Mouse (Mus musculus): ENCODE measurements around the gene Gng3. TPM values are rescaled to one million over a fixed set of nuclear protein-coding genes. Genes with fewer than 3 reads are reported as not detected.

Gene Gng3
- polyA plus RNA-seq, 1 experiment from 2014 or later = 0.62 TPM

GRCm38 (mm10) chr19:8798947-8799315, 40.1 kb downstream of the Gng3 start:
- peaks cover 45% of the 10 kb centered on the region for H3K4me1 ChIP-seq
- ATAC-seq = no peak
- H3K36me3 ChIP-seq = peaks cover 25% of the 10 kb centered on the region
- peak overlapping the region; percentile 76 for H3K4me3 ChIP-seq
- H3K27ac ChIP-seq = no peak overlapping the region
- no peaks in the 10 kb centered on the region for H3K9me3 ChIP-seq (replicated peaks)
- peak overlapping the region; percentile 74; the same call in 1 of the 2 replicates for H3K9ac ChIP-seq
- H3K4me2 ChIP-seq = peak overlapping the region; percentile 81
- no peaks in the 10 kb centered on the region for H3K27me3 ChIP-seq (replicated peaks)

- WGBS (ENCODE audit: insufficient replicate concordance) = under 1% methylated on average over 25 of the region's 25 CpGs
- ATAC-seq = peak; percentile 64
Observed at GRCm38 (mm10) chr19:8798264-8798946, 40.6 kb downstream of the Gng3 start, which contains the start of gene Polr2g. Gene Polr2g (minus strand): TSS chr19:8798577.

GRCm38 (mm10) chr19:8790171-8790570, 48.8 kb downstream of the Gng3 start:
- Histone ChIP-seq H3K9me3 (replicated peaks) (peaks cover 9% of the 10 kb centered on the region; the same call in 1 of the 2 replicates), H3K4me2 (no peak overlapping the region), H3K9ac (no peak overlapping the region), H3K4me1 (peaks cover 12% of the 10 kb centered on the region), H3K4me3 (no peak overlapping the region), H3K36me3 (peaks cover 36% of the 10 kb centered on the region), H3K27me3 (replicated peaks) (no peaks in the 10 kb centered on the region), H3K27ac (no peak overlapping the region)
- no peak for ATAC-seq
- WGBS (ENCODE audit: insufficient replicate concordance) = 74% methylated on average over 7 of the region's 7 CpGs

More at GRCm38 (mm10) chr19:8798264-8798946, 40.6 kb downstream of the Gng3 start, which contains the start of gene Polr2g:
- Histone ChIP-seq H3K36me3 (peaks cover 30% of the 10 kb centered on the region), H3K27ac (peak within 1 kb of the TSS; percentile 72), H3K9ac (peak within 1 kb of the TSS; percentile 74), H3K4me1 (peaks cover 40% of the 10 kb centered on the region), H3K4me3 (peak within 1 kb of the TSS; percentile 76), H3K27me3 (replicated peaks) (no peaks in the 10 kb centered on the region), H3K4me2 (peak within 1 kb of the TSS; percentile 81), H3K9me3 (replicated peaks) (peaks cover 4% of the 10 kb centered on the region; the same call in 1 of the 2 replicates)

- Histone ChIP-seq H3K4me3 (no peak overlapping the region), H3K9me3 (replicated peaks) (peaks cover 9% of the 10 kb centered on the region; the same call in 1 of the 2 replicates), H3K4me1 (peaks cover 17% of the 10 kb centered on the region), H3K9ac (no peak overlapping the region), H3K4me2 (no peak overlapping the region), H3K27ac (0 out of 2 replicates have a peak overlapping the region, but pooled peaks have one; percentile 7), H3K27me3 (replicated peaks) (no peaks in the 10 kb centered on the region), H3K36me3 (peaks cover 26% of the 10 kb centered on the region)
- 61% methylated on average over 1 of the region's 1 CpGs for WGBS (ENCODE audit: insufficient replicate concordance)
- ATAC-seq = no peak
Observed at GRCm38 (mm10) chr19:8789171-8789570, 49.8 kb downstream of the Gng3 start.

GRCm38 (mm10) chr19:8788521-8788920, 50.5 kb downstream of the Gng3 start:
- peaks cover 26% of the 10 kb centered on the region for H3K36me3 ChIP-seq
- H3K27me3 ChIP-seq (replicated peaks) = no peaks in the 10 kb centered on the region
- no peak overlapping the region for H3K9ac ChIP-seq
- H3K27ac ChIP-seq = 0 out of 2 replicates have a peak overlapping the region, but pooled peaks have one; percentile 7
- 46% methylated on average over 3 of the region's 3 CpGs for WGBS (ENCODE audit: insufficient replicate concordance)
- peaks cover 6% of the 10 kb centered on the region; the same call in 1 of the 2 replicates for H3K9me3 ChIP-seq (replicated peaks)
- no peak overlapping the region for H3K4me2 ChIP-seq
- peaks cover 17% of the 10 kb centered on the region for H3K4me1 ChIP-seq
- ATAC-seq = no peak
- H3K4me3 ChIP-seq = no peak overlapping the region

Small RNA genes lying within 50 kb of the gene (microRNA-seq; reads per million reads assigned to microRNA genes)
- 1.4 reads per million for gene Mir5136

Other genes starting within 250 kb of the Gng3 start
- 1.6 and 1.7 TPM in 2 replicates for gene Slc22a8, start 247.9 kb downstream of the Gng3 start, polyA plus RNA-seq (2016; fragmentation: Nextera tagmentation; extraction: Ambion mirVana)
- gene Slc22a6, start 221.2 kb downstream of the Gng3 start, polyA plus RNA-seq (2016; fragmentation: Nextera tagmentation; extraction: Ambion mirVana) = not detected in 2 replicates
- not detected in 2 replicates for gene Chrm1, start 175.4 kb downstream of the Gng3 start, polyA plus RNA-seq (2016; fragmentation: Nextera tagmentation; extraction: Ambion mirVana)
- 133 and 141 TPM in 2 replicates for gene Slc3a2, start 115.8 kb downstream of the Gng3 start, polyA plus RNA-seq (2016; fragmentation: Nextera tagmentation; extraction: Ambion mirVana)
- gene Wdr74, start 103.4 kb downstream of the Gng3 start, polyA plus RNA-seq (2016; fragmentation: Nextera tagmentation; extraction: Ambion mirVana) = 87.1 and 95.9 TPM in 2 replicates
- gene 1700092M07Rik, start 98.5 kb downstream of the Gng3 start, polyA plus RNA-seq (2016; fragmentation: Nextera tagmentation; extraction: Ambion mirVana) = 2.1 and 2.3 TPM in 2 replicates
- gene Stx5a, start 97.8 kb downstream of the Gng3 start, polyA plus RNA-seq (2016; fragmentation: Nextera tagmentation; extraction: Ambion mirVana) = 56.2 and 58.4 TPM in 2 replicates
- 116 and 130 TPM in 2 replicates for gene Nxf1, start 82.1 kb downstream of the Gng3 start, polyA plus RNA-seq (2016; fragmentation: Nextera tagmentation; extraction: Ambion mirVana)
- 77.4 and 80.0 TPM in 2 replicates for gene Tmem223, start 68.2 kb downstream of the Gng3 start, polyA plus RNA-seq (2016; fragmentation: Nextera tagmentation; extraction: Ambion mirVana)
- gene Tmem179b, start 64.7 kb downstream of the Gng3 start, polyA plus RNA-seq (2016; fragmentation: Nextera tagmentation; extraction: Ambion mirVana) = 99.1 and 104 TPM in 2 replicates
- gene Taf6l, start 52.8 kb downstream of the Gng3 start, polyA plus RNA-seq (2016; fragmentation: Nextera tagmentation; extraction: Ambion mirVana) = 21.8 and 23.1 TPM in 2 replicates
- gene Polr2g, start 40.6 kb downstream of the Gng3 start, polyA plus RNA-seq (2016; fragmentation: Nextera tagmentation; extraction: Ambion mirVana) = 105 and 110 TPM in 2 replicates
- 2.3 and 2.8 TPM in 2 replicates for gene Zbtb3, start 36.6 kb downstream of the Gng3 start, polyA plus RNA-seq (2016; fragmentation: Nextera tagmentation; extraction: Ambion mirVana)
- gene Ttc9c, start 19.9 kb downstream of the Gng3 start, polyA plus RNA-seq (2016; fragmentation: Nextera tagmentation; extraction: Ambion mirVana) = 29.6 and 31.6 TPM in 2 replicates
- 3.5 and 3.6 TPM in 2 replicates for gene Hnrnpul2, start 19.2 kb downstream of the Gng3 start, polyA plus RNA-seq (2016; fragmentation: Nextera tagmentation; extraction: Ambion mirVana)
- 0.26 TPM in 1 of 2 replicates, not detected in the other for gene AC129217.1, start 9.4 kb downstream of the Gng3 start, polyA plus RNA-seq (2016; fragmentation: Nextera tagmentation; extraction: Ambion mirVana)
- gene Bscl2, start 1.7 kb downstream of the Gng3 start, polyA plus RNA-seq (2016; fragmentation: Nextera tagmentation; extraction: Ambion mirVana) = 37.0 and 45.2 TPM in 2 replicates
- gene Lrrn4cl, start 11.6 kb upstream of the Gng3 start, polyA plus RNA-seq (2016; fragmentation: Nextera tagmentation; extraction: Ambion mirVana) = 0.11 TPM in 1 of 2 replicates, not detected in the other
- gene Ubxn1, start 32.3 kb upstream of the Gng3 start, polyA plus RNA-seq (2016; fragmentation: Nextera tagmentation; extraction: Ambion mirVana) = 133 and 135 TPM in 2 replicates
- 40.6 and 43.4 TPM in 2 replicates for gene Uqcc3, start 41.7 kb upstream of the Gng3 start, polyA plus RNA-seq (2016; fragmentation: Nextera tagmentation; extraction: Ambion mirVana)
- gene Lbhd1, start 44.5 kb upstream of the Gng3 start, polyA plus RNA-seq (2016; fragmentation: Nextera tagmentation; extraction: Ambion mirVana) = 76.1 and 80.4 TPM in 2 replicates
- gene Gm49403, start 44.7 kb upstream of the Gng3 start, polyA plus RNA-seq (2016; fragmentation: Nextera tagmentation; extraction: Ambion mirVana) = not detected in 2 replicates
- 107 and 111 TPM in 2 replicates for gene 1810009A15Rik, start 49.7 kb upstream of the Gng3 start, polyA plus RNA-seq (2016; fragmentation: Nextera tagmentation; extraction: Ambion mirVana)
- gene Gm49416, start 49.7 kb upstream of the Gng3 start, polyA plus RNA-seq (2016; fragmentation: Nextera tagmentation; extraction: Ambion mirVana) = not detected in 2 replicates
- gene Ints5, start 53.8 kb upstream of the Gng3 start, polyA plus RNA-seq (2016; fragmentation: Nextera tagmentation; extraction: Ambion mirVana) = 39.9 and 40.8 TPM in 2 replicates
- gene Ganab, start 58.9 kb upstream of the Gng3 start, polyA plus RNA-seq (2016; fragmentation: Nextera tagmentation; extraction: Ambion mirVana) = 61.9 TPM in 2 replicates
- 28.4 and 31.7 TPM in 2 replicates for gene B3gat3, start 81.2 kb upstream of the Gng3 start, polyA plus RNA-seq (2016; fragmentation: Nextera tagmentation; extraction: Ambion mirVana)
- gene Rom1, start 90.2 kb upstream of the Gng3 start, polyA plus RNA-seq (2016; fragmentation: Nextera tagmentation; extraction: Ambion mirVana) = 3.0 and 3.4 TPM in 2 replicates
- 21.3 and 23.0 TPM in 2 replicates for gene Eml3, start 90.4 kb upstream of the Gng3 start, polyA plus RNA-seq (2016; fragmentation: Nextera tagmentation; extraction: Ambion mirVana)
- gene Mta2, start 102.7 kb upstream of the Gng3 start, polyA plus RNA-seq (2016; fragmentation: Nextera tagmentation; extraction: Ambion mirVana) = 138 and 140 TPM in 2 replicates
- 26.0 and 27.7 TPM in 2 replicates for gene Tut1, start 114.7 kb upstream of the Gng3 start, polyA plus RNA-seq (2016; fragmentation: Nextera tagmentation; extraction: Ambion mirVana)
- 358 and 366 TPM in 2 replicates for gene Eef1g, start 127.8 kb upstream of the Gng3 start, polyA plus RNA-seq (2016; fragmentation: Nextera tagmentation; extraction: Ambion mirVana)
- gene Ahnak, start 150.1 kb upstream of the Gng3 start, polyA plus RNA-seq (2016; fragmentation: Nextera tagmentation; extraction: Ambion mirVana) = 1.8 and 2.0 TPM in 2 replicates
- not detected in 2 replicates for gene Scgb1a1, start 248.8 kb upstream of the Gng3 start, polyA plus RNA-seq (2016; fragmentation: Nextera tagmentation; extraction: Ambion mirVana)